Mouse (Mus musculus) gastrocnemius, postnatal 14 days (tissue): ENCODE measurements around the gene Kdm6a. TPM values are rescaled to one million over a fixed set of nuclear protein-coding genes. Genes with fewer than 3 reads are reported as not detected.

Experiments used
- DNase-seq: peaks from one replicate; pipeline ENCODE4 v3.0.0; 2021; ENCODE audit warnings: mixed read lengths
- intact Hi-C: fragments of 180-260 bp; cut with DNase I; formaldehyde crosslinking; loops from one replicate; pipeline ENCODE4 v1.15.1; 2025; ENCODE audit warnings: low total_unique reads
- total RNA-seq, 2 experiments: library from RNA; stranded (reverse); gene quantifications; 2 replicates each; pipeline ENCODE4 v1.2.3; 2021

Kdm6a gene
- total RNA-seq, 2 experiments from 2014 or later = 23.0 to 27.3 TPM

- DNase-seq = peak; percentile 12
- intact Hi-C loops = no loop called here
These were observed 116.2 kb downstream of the Kdm6a start for GRCm38 (mm10) chrX:18278561-18278960.

- DNase-seq = no peak
- intact Hi-C loops = no loop called here
These were observed 117.8 kb downstream of the Kdm6a start for GRCm38 (mm10) chrX:18280134-18280533.

Other genes starting within 250 kb of the Kdm6a start
- not detected for gene Dusp21, start 16.7 kb upstream of the Kdm6a start, total RNA-seq